Mouse (Mus musculus): Measurements from ENCODE around the gene Map3k5. TPM values are rescaled to one million over a fixed set of nuclear protein-coding genes. Genes with fewer than 3 reads are reported as not detected.
A peak's percentile ranks its signal among the peaks of the same experiment; 100 is the strongest.

Map3k5 gene
- total RNA-seq, 2 experiments from 2014 or later = 16.9 to 22.4 TPM

DNA sequence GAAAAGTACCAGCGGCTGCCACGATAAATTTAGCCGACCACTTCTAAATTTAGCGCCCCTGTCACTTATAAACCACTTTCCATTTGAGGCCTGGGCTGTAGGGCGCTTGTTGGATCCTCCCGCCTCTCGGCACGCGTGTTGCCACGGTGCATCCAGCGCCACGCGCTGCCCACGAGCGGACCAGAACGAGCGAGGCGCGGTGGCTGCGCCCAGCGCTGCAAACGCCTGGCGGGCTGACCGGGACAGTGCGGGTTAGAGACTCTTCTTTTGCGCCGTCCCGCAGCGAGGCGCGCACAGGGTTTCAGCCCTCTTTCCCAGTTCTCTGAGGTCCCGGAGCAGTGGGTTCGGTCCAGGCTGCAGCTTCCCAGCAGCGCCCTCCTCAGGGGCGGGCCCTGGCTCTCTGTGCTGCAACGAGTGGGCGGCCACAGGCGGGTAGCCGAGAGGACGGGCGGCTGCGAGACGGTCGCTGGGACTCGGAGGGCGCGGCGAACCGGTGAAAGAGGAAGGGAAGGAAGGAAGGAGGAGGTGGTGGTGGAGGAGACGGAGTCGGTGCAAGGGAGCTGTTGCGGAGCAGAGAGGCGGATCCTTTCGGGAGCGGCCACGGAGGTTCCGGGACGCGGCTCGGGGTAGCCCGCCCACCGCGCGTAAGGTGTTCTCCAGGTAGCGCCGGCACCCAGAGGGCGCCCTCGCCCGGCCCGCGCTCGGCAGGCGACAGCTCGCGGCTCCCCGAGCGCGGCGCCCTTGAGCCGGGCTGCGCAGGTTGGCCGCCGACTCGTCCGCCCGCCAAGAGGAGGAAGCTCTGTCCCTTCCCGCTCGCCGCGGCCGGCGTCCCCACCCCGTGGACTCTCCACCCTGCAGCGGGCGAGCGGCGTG, 525 bp upstream of the Map3k5 start:
- ATAC-seq (replicated peaks; ENCODE audit: poor library complexity, severe bottlenecking) = peak; percentile 90

GRCm38 (mm10) chr10:19935295-19935623, 987 bp downstream of the Map3k5 start:
- ATAC-seq (replicated peaks; ENCODE audit: poor library complexity, severe bottlenecking) = no peak

DNA sequence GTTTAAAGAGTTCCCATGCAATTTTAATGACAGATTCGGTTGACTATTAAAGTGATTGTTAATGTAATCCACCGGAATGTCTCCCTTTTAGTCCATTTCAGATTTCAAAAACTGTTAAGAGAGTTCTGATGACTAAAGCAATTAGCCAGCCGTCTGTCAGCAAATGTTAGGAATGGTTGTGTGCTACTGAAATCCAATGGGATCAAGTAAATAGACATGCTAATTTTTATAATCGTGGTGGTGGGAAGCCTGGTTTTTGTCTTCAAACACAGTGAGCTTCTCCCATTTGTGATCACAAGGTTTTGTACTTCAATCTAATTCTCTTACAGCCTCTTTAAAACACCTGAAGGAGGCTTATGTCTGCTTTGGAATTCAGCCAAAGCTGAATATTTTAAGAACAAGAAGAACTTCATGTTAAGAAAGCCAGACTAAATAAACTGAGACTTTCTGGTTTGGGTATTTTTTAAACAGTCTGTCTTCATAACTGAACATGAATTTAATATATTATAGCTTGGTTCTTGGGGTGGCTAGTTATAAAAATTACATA, 1.6 kb downstream of the Map3k5 start:
- no peak for ATAC-seq (replicated peaks; ENCODE audit: poor library complexity, severe bottlenecking)

- no peak for ATAC-seq (replicated peaks; ENCODE audit: poor library complexity, severe bottlenecking)
These were observed 2.9 kb downstream of the Map3k5 start for GRCm38 (mm10) chr10:19936961-19937708.

DNA sequence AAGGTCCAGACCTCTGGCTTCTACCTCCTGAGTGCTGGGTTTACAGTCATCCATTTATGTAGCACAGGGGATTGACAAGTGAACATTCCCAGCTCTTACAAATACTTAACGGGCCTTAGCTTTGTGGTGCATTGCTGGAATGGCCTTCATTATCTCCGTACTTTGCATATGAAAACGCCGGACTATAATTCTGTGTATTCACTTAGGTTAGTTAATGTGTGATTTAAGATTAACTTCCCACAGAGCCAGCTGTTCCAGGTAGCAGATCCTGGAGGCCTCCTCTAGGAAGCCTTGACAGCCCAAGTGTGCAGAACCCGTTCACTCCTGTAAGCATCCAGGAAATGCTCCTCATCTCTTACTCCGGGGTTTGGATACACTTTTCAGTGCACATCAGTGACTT, 4.5 kb downstream of the Map3k5 start:
- no peak for ATAC-seq (replicated peaks; ENCODE audit: poor library complexity, severe bottlenecking)

DNA sequence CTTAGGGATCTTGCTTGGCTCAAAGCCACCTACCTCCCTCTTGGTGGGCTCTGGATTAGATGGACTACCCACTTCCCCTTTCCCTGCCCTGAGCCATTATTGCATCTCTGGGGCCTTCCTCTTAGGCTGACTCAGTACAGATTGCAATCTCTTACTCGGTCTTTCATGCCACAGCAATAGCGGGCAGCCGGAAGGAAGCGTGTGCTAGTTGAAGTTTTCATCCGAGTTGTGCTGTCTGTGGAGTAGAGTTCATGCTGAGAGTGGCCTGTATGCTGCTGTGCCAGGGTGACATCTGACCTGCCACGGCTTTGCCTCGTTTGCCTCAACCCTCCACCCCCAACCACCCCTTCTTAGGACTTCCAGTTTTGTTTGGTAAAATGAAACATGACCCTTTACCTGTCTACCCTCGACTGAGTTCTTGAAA, 5.0 kb downstream of the Map3k5 start:
- peak; percentile 71 for ATAC-seq (replicated peaks; ENCODE audit: poor library complexity, severe bottlenecking)

- ATAC-seq (replicated peaks; ENCODE audit: poor library complexity, severe bottlenecking) = no peak
These were observed 5.9 kb downstream of the Map3k5 start for GRCm38 (mm10) chr10:19940127-19940526.

DNA sequence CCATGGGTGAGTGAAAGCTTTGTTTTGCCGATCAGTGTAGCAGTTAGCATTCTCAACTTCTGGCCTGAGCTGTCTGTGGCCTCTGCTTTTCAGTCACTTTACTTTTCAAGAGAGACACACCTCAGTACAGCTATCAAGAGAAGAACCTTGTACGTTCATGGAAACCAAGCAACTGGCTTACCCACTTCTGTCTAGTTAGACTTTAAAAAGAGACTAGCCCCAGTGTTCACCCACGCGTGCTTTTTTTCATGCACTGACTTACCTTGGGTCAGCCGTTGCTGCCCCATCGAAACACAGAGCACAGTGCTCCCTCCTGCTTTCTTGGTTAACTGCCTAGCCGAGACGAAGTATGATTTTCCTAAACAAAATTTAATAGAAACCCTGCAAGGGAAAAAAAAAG, 6.4 kb downstream of the Map3k5 start:
- ATAC-seq (replicated peaks; ENCODE audit: poor library complexity, severe bottlenecking) = no peak

- ATAC-seq (replicated peaks; ENCODE audit: poor library complexity, severe bottlenecking) = peak; percentile 75
These were observed 6.8 kb downstream of the Map3k5 start for GRCm38 (mm10) chr10:19941063-19941462.

GRCm38 (mm10) chr10:19941914-19942313, 7.6 kb downstream of the Map3k5 start:
- peak; percentile 63 for ATAC-seq (replicated peaks; ENCODE audit: poor library complexity, severe bottlenecking)

DNA sequence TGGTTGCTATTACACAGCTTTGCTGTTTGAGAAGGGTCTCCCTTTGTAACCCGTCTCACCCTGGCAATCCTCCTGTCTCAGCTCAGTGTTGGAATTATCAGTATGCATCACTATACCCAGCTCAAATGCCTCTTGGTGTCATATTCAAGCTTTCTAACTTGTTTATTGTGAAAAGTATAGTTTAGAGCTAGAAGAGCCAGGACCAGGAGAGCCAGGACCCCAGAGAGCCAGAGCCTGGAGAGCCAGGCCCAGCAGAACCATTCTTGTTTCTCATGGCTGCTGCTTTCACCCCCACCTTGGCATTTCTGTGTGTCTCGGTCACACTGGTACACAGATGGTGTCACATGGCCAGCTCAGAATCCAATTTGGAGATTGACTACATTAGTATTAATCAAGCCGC, 8.3 kb downstream of the Map3k5 start:
- no peak for ATAC-seq (replicated peaks; ENCODE audit: poor library complexity, severe bottlenecking)

DNA sequence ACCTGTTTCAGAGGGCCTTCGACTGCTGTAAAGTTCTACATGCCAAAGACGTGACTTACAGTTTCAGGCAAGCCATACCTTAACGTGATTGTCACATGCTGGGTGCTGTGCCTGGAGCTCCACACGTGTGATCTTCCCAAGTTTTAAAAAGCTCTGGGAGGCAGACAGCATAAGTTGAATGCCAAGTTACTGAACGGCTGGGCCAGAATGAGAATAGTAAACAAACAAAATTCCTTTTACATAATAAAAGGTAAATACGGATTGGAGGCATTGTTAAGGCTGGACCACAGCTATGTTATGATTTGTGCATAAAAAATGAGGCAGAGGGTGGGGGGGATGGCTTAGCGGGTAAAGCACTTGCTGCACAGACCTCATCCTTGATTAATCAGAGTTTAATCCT, 11.4 kb downstream of the Map3k5 start:
- no peak for ATAC-seq (replicated peaks; ENCODE audit: poor library complexity, severe bottlenecking)

- no peak for ATAC-seq (replicated peaks; ENCODE audit: poor library complexity, severe bottlenecking)
These were observed 12.4 kb downstream of the Map3k5 start for GRCm38 (mm10) chr10:19946644-19947043.

DNA sequence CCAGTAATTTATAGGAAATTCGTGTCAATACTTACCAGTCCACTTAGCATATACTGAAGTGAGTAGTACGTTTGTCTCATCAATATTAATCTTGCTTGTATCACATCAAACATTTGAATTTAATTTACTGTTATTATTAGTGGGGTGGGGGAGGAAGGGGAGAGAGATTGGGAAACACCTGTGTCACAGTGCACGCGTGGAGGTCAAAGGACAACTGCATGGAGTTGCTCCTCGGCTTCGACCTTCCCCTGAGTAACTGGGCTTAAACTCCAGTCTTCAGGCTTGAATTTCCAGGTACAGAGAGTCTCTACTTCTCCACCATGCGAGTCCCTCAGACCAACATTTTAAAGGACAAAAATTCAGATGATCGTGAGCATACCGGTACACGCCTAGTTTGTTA, 13.2 kb downstream of the Map3k5 start:
- no peak for ATAC-seq (replicated peaks; ENCODE audit: poor library complexity, severe bottlenecking)

DNA sequence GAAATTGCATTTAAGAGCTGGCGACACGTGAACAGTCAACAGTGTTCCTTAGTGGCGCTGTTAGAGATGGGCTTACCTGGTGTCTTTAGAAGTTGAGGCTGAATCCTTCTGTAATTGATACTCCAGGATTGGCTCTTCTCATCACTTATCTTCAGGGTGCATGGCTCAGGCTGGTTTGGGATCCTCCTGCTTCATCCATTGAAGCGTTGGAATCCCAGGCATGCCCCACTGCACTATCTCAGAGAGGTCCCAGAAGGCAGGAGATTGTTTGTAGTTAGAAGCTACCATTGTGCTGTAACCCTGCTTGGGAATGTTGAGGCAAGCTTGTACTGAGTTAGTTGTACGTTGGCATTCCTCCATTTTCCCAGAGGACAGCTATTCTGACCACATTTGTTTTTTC, 13.6 kb downstream of the Map3k5 start:
- no peak for ATAC-seq (replicated peaks; ENCODE audit: poor library complexity, severe bottlenecking)

DNA sequence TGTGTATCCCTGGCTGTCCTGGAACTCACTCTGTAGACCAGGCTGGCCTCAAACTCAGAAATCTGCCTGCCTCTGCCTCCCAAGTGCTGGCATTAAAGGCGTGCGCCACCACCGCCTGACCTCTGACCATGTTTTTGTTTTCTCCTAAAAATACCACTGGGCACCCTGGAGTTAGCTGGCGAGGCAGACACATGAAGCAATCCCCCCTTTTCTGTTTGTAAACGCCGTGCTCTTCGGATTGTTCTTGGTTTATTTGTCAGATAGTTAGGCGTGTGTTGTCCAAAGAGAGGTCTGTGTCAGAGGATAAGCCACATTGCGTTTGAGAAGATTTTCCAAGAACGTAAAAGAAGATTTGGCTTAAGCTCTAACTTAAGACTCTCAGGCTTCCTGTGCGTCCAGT, 14.1 kb downstream of the Map3k5 start:
- ATAC-seq (replicated peaks; ENCODE audit: poor library complexity, severe bottlenecking) = no peak

- ATAC-seq (replicated peaks; ENCODE audit: poor library complexity, severe bottlenecking) = peak; percentile 48; the same call in 1 of the 2 replicates
These were observed 14.8 kb downstream of the Map3k5 start for GRCm38 (mm10) chr10:19949106-19949505.

GRCm38 (mm10) chr10:19953032-19953761, 18.9 kb downstream of the Map3k5 start:
- no peak for ATAC-seq (replicated peaks; ENCODE audit: poor library complexity, severe bottlenecking)

- ATAC-seq (replicated peaks; ENCODE audit: poor library complexity, severe bottlenecking) = no peak
These were observed 20.3 kb downstream of the Map3k5 start for GRCm38 (mm10) chr10:19954572-19954971.

DNA sequence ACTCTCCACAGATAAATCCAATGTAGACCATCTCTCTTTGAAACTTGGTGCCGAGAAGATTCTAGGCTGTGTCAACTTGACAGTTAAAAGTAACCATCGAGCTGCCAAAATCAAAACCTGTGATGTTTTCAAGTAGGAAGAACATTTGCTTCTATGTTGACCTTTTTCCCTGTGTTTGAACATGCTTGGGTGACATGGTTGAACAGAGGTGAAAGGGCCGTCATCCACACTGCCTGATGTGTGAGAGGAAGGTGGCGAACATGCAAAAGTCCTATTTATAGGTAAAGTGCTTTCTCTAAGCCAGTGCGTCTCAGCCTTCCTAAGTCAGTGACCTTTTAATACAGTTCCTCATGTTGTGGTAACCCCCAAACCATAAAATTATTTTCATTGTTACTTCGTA, 21.5 kb downstream of the Map3k5 start:
- no peak for ATAC-seq (replicated peaks; ENCODE audit: poor library complexity, severe bottlenecking)

- ATAC-seq (replicated peaks; ENCODE audit: poor library complexity, severe bottlenecking) = no peak
These were observed 22.5 kb downstream of the Map3k5 start for GRCm38 (mm10) chr10:19956745-19957144.

Measured in granulocyte monocyte progenitor cell, adult 5-6 weeks (primary cell).